Comparison of ENCODE assay signal across 31 mouse cellular contexts in the genomic region with DNA sequence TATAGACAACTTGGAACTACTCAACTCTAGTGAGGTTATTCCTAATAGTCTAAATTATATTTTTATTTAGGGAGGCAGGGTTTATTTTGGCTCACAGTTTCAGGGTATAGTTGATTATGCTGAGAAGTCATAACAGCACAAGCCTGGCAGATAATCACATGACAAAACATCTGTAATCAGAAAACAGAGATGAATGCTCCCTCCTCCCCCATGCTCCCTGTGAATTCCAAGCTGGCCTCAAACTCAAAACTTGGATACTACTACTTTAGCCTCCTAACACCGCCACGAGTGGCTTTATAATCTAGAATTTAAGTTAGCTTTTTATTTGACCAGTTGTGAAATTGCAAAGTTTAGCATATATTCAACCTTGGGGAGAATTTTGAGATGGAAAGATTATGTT.
"Had no signal": no experiment of that assay in that cellular context is flagged by ENCODE, and none has a peak within 500 bp of the region (broad histone marks: within the 10 kb centered on the region; RNA-seq: fewer than 3 reads in every experiment).

No protein-coding gene starts in this region.

- ATAC-seq: liver, embryonic 12.5 days; liver, postnatal 0 days; lung, postnatal 0 days; midbrain, embryonic 13.5 days; midbrain, embryonic 15.5 days; midbrain, embryonic 16.5 days had no signal

- H3K9ac ChIP-seq: limb, embryonic 12.5 days; limb, embryonic 13.5 days; limb, embryonic 15.5 days; liver, embryonic 12.5 days; liver, embryonic 13.5 days; liver, embryonic 14.5 days; liver, embryonic 15.5 days; liver, postnatal 0 days; lung, embryonic 14.5 days; lung, embryonic 15.5 days; midbrain, embryonic 12.5 days; midbrain, embryonic 13.5 days; midbrain, embryonic 15.5 days had no signal

- H3K27ac ChIP-seq: limb, embryonic 10.5 days; limb, embryonic 12.5 days; limb, embryonic 13.5 days; limb, embryonic 15.5 days; liver, embryonic 12.5 days; liver, embryonic 13.5 days; liver, embryonic 14.5 days; liver, embryonic 15.5 days; lung, embryonic 15.5 days; macrophage; midbrain, embryonic 10.5 days; midbrain, embryonic 12.5 days; midbrain, embryonic 13.5 days; midbrain, embryonic 15.5 days had no signal

- DNase-seq: left cerebral cortex, postnatal 4 days; liver; liver, embryonic 13.5 days; liver, postnatal 0 days; lung, adult 18-20 months; lung, adult 2 months; lung, embryonic 14.5 days; lung, postnatal 10 days; lung, postnatal 14 days; lung, postnatal 36 days; lung, postnatal 4 days; midbrain, embryonic 14.5 days had no signal

- H3K4me3 ChIP-seq: limb, embryonic 10.5 days; limb, embryonic 12.5 days; limb, embryonic 13.5 days; limb, embryonic 15.5 days; liver, embryonic 12.5 days; liver, embryonic 13.5 days; liver, embryonic 15.5 days; lung, embryonic 15.5 days; megakaryocyte, embryonic 14.5 days; midbrain, embryonic 10.5 days; midbrain, embryonic 12.5 days; midbrain, embryonic 13.5 days; midbrain, embryonic 15.5 days; myocyte had no signal

- H3K27me3 ChIP-seq: limb, embryonic 12.5 days; limb, embryonic 13.5 days; limb, embryonic 15.5 days; liver, embryonic 12.5 days; liver, embryonic 13.5 days; lung, embryonic 15.5 days; megakaryocyte, embryonic 14.5 days; midbrain, embryonic 13.5 days; midbrain, embryonic 15.5 days had no signal

- H3K4me2 ChIP-seq: limb, embryonic 12.5 days; limb, embryonic 13.5 days; limb, embryonic 15.5 days; liver, embryonic 11.5 days; liver, embryonic 12.5 days; liver, embryonic 13.5 days; liver, embryonic 15.5 days; lung, embryonic 14.5 days; lung, embryonic 15.5 days; midbrain, embryonic 11.5 days; midbrain, embryonic 12.5 days; midbrain, embryonic 13.5 days; midbrain, embryonic 15.5 days had no signal
